Mouse (Mus musculus) heart, embryonic 14.5 days (tissue): ENCODE measurements around the gene Fbxw24. TPM values are rescaled to one million over a fixed set of nuclear protein-coding genes. Genes with fewer than 3 reads are reported as not detected.
"Not testable (repeated sequence)": the region's sequence is repeated elsewhere in the genome, so short reads cannot be mapped to it uniquely, and the experiment has no call there.

ENCODE experiments used
- ATAC-seq: fragments of 200-750 bp; cut with Nextera tagmentation; 2 replicates; pipeline ENCODE4 v1.8.0; 2017; ENCODE audit warnings: low read depth, moderate TSS enrichment; ENCODE audit not compliant: insufficient number of reproducible peaks, insufficient read depth, low FRiP score
- H3K27ac ChIP-seq, 2 experiments: fragments of 200-500 bp in 1 of 2; fragments of 300-500 bp in 1 of 2; sonication (generic) in 1 of 2; replicated peaks in 1 of 2; 2 replicates each; pipeline ENCODE4 v1.5.1; 2012 to 2014; ENCODE audit warnings: low read depth in 2 of 2, low read length in 2 of 2, control low read depth in 1 of 2, mild to moderate bottlenecking in 1 of 2, mixed read lengths in 1 of 2; ENCODE audit not compliant: control insufficient read depth in 1 of 2, insufficient read depth in 1 of 2
- H3K27me3 ChIP-seq: fragments of 300-500 bp; sonication (generic); 2 replicates; pipeline ENCODE4 v1.6.1; 2014; ENCODE audit warnings: mild to moderate bottlenecking, low read length, control low read depth; ENCODE audit not compliant: control insufficient read depth, insufficient read depth
- H3K36me3 ChIP-seq: fragments of 300-500 bp; sonication (generic); 2 replicates; pipeline ENCODE4 v1.6.1; 2014; ENCODE audit warnings: mild to moderate bottlenecking, control low read depth, low read length, mixed read lengths; ENCODE audit not compliant: control insufficient read depth, insufficient read depth
- H3K4me1 ChIP-seq, 2 experiments: fragments of 200-500 bp in 1 of 2; fragments of 300-500 bp in 1 of 2; sonication (generic) in 1 of 2; 2 replicates each; pipeline ENCODE4 v1.6.1; 2012 to 2014; ENCODE audit warnings: low read length in 2 of 2, control low read depth in 1 of 2, mixed read lengths in 1 of 2; ENCODE audit not compliant: control insufficient read depth in 2 of 2, insufficient read depth in 2 of 2
- H3K4me2 ChIP-seq: fragments of 300-500 bp; sonication (generic); 2 replicates; pipeline ENCODE4 v1.6.1; 2014; ENCODE audit warnings: mild to moderate bottlenecking, low read length
- H3K4me3 ChIP-seq, 2 experiments: fragments of 200-500 bp in 1 of 2; fragments of 300-500 bp in 1 of 2; sonication (generic) in 1 of 2; 2 replicates each; pipeline ENCODE4 v1.5.1; 2012 to 2014; ENCODE audit warnings: low read length in 2 of 2, mild to moderate bottlenecking in 2 of 2, control low read depth in 1 of 2, low read depth in 1 of 2, moderate library complexity in 1 of 2; ENCODE audit not compliant: control insufficient read depth in 1 of 2, insufficient read depth in 1 of 2
- H3K9ac ChIP-seq: fragments of 300-500 bp; sonication (generic); 2 replicates; pipeline ENCODE4 v1.6.1; 2014; ENCODE audit warnings: mild to moderate bottlenecking, low read length
- H3K9me3 ChIP-seq: fragments of 300-500 bp; sonication (generic); 2 replicates; pipeline ENCODE4 v1.6.1; 2016; ENCODE audit warnings: low read length, control low read depth; ENCODE audit not compliant: control insufficient read depth
- WGBS: fragments of 180-500 bp; shearing (Covaris S2); extraction: QIAGEN DNeasy Blood & Tissue Kit; methylation state at CpG from one replicate; pipeline ENCODE4 v1.1.7; 2014; 5-methylcytosine and 5-hydroxymethylcytosine counted together
- polyA plus RNA-seq: library from polyadenylated mRNA; unstranded; fragments of >200 nt; fragmentation: Nextera tagmentation; extraction: Ambion mirVana; gene quantifications from 2 replicates; pipeline ENCODE4 v1.2.1, GENCODE M21; 2014

Gene Fbxw24
- polyA plus RNA-seq, 1 experiment from 2014 or later, result not detected

- ATAC-seq, H3K27me3 ChIP-seq: not testable (repeated sequence)
Observed at GRCm38 (mm10) chr9:109562106-109562505, 63.8 kb downstream of the Fbxw24 start.

GRCm38 (mm10) chr9:109552483-109552882 lies 73.4 kb downstream of the Fbxw24 start:
- no peaks in the 10 kb centered on the region for H3K36me3 ChIP-seq
- no peak for ATAC-seq
- WGBS, result 74% methylated on average over 3 of the region's 3 CpGs
- no peaks in the 10 kb centered on the region for H3K27me3 ChIP-seq
- H3K4me2 ChIP-seq, result no peak overlapping the region
- no peak overlapping the region for H3K9ac ChIP-seq
- H3K4me1 ChIP-seq, result no peaks in the 10 kb centered on the region
- no peak overlapping the region for H3K27ac ChIP-seq
- no peak overlapping the region for H3K4me3 ChIP-seq
- H3K9me3 ChIP-seq, result no peaks in the 10 kb centered on the region

More at GRCm38 (mm10) chr9:109562106-109562505, 63.8 kb downstream of the Fbxw24 start:
- not testable (repeated sequence) for H3K9ac ChIP-seq, H3K9me3 ChIP-seq, H3K36me3 ChIP-seq, H3K27ac ChIP-seq, H3K4me2 ChIP-seq, H3K4me3 ChIP-seq, H3K4me1 ChIP-seq

Other genes starting within 250 kb of the Fbxw24 start
- gene Fbxw22, start 221.8 kb downstream of the Fbxw24 start, polyA plus RNA-seq, result not detected in 2 replicates
- gene Fbxw16, start 176.9 kb downstream of the Fbxw24 start, polyA plus RNA-seq, result not detected in 2 replicates
- gene Fbxw19, start 130.2 kb downstream of the Fbxw24 start, polyA plus RNA-seq, result not detected in 2 replicates
- not detected in 2 replicates for gene Fbxw15, start 57.8 kb downstream of the Fbxw24 start, polyA plus RNA-seq
- gene Fbxw25, start 38.6 kb upstream of the Fbxw24 start, polyA plus RNA-seq, result not detected in 2 replicates
- gene Fbxw18, start 76.6 kb upstream of the Fbxw24 start, polyA plus RNA-seq, result not detected in 2 replicates
- not detected in 2 replicates for gene Fbxw26, start 120.0 kb upstream of the Fbxw24 start, polyA plus RNA-seq
- not detected in 2 replicates for gene Fbxw27, start 164.6 kb upstream of the Fbxw24 start, polyA plus RNA-seq
- not detected in 2 replicates for gene Spink8, start 186.2 kb upstream of the Fbxw24 start, polyA plus RNA-seq
- 58.6 and 62.3 TPM in 2 replicates for gene Nme6, start 206.7 kb upstream of the Fbxw24 start, polyA plus RNA-seq
- gene Camp, start 223.6 kb upstream of the Fbxw24 start, polyA plus RNA-seq, result 2.4 TPM in 1 of 2 replicates, not detected in the other
- 14.9 and 16.4 TPM in 2 replicates for gene Cdc25a, start 249.5 kb upstream of the Fbxw24 start, polyA plus RNA-seq